Mouse (Mus musculus): ENCODE measurements around the gene Fbxw8. TPM values are rescaled to one million over a fixed set of nuclear protein-coding genes. Genes with fewer than 3 reads are reported as not detected.

The Fbxw8 gene
- total RNA-seq (2021): 10 to 100 TPM; 31.4 to 34.7 TPM

DNA sequence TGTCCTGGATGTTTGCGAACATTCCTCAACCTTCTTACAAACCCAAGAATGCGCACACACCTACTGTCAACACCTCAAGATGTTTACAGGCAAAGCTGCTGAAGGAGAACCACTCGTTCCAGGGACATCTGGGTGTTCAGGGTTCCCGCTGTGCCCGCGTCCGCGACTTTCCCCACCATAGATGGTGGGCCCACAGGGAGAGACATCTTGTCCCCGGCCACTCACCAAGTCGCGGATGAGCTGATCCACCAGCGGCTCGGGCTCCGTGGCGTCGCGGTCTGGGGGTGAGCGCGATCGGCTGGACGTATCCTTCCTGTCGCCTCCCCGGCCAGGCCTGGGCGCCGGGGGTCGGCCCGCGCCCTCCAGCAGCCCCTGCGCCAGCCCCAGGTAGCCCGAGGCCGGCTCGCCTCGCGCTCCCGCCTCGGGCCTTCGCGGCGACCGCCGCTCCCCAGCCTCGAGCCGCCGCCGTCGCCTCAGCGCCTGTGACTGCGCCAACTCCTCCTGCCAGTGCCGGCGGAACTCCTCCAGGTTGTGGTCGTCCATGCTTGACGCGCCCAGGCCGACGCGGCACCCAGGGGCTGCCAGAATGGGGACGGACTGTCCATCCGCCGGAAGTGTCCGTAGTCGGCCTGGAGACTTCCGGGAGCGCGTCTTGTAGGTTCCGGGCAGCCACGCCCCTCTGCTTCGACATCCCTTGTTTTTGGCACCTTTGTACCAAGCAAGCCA, at the start of gene Fbxw8:
Fbxw8 (minus strand) TSS at position 626 of the 726 bp plus-strand sequence.
- DNase-seq (ENCODE audit: low spot score in 2 of 2): peak; percentile 87 to 88
- intact Hi-C loops (cut with DNase I): no loop called here

DNA sequence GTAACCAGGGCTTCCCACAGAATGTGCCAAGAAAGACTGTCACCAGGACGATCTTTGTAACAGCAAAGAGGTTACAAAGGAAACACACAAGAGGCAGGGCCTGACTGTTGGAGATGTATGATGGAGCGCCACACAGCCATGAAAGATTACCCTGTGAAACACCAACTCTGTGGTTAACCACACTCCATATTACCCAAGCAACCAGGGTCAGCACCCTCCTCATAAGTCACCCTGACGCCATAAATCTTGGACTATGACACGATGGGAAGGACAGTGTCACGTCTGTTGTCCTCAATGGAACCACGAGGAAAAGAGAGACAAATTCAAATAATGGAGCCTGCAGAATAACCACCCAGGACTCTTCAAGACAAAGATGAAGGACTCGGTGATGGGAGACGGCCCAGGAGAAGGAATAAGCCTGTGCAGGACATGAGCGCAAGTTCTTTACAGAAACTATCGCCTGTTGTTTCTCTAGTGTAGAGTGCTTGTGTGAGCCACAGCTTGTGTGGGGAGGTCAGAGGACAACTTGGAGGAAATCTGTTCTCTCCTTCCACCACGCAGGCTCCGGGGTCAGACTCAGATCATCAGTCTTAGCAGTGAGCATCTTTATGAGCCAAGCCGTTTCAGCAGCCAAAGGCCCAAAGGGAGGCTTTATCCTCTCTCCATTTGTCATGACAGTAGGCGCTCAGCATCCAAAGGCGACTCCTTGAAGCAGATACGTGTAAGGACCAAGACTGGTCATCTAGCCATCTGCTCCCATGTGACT, 49.6 kb upstream of the Fbxw8 start:
- no peak for DNase-seq (ENCODE audit: low spot score in 2 of 2)
- intact Hi-C loops (cut with DNase I): no loop called here

DNA sequence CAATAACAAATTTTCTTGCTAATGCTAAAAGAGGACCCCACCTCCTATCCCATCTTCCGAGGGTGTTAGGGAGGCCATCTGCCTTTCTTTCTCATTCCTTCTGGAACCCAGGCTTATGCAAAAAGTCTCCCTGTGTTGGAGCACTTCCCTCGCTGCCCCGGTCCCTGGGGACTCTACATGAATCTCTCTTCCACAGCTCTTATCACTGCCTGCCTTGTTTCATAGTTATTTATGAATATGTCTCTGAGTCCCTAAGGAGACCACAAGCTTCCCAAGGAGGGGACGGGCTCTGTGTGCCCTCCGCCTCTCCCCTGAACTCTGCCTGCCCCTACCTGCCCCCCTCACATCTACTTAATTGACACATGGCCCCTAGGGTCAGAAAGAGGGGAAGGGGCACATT, 44.4 kb upstream of the Fbxw8 start:
- intact Hi-C loops (cut with DNase I): no loop called here
- no peak for DNase-seq (ENCODE audit: low spot score in 2 of 2)

DNA sequence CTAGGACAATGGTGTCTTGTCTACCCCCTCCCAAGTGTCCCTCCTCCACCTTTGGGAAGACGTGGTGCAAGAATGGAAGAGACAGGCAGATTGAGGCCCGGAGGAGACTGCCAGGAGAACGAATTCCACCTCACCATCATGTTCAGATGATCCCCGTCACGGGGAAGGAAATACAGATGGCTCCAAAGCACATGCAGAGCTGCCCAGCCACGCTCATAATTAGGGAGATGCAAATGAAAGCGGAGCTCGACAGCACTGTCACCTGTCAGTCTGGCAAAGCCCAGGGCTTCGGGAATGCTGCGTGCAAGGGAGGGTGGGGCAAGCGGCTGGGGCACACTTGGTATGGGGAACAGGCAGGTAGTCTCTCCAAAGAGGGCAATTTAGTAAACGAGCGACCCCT, 42.2 kb upstream of the Fbxw8 start:
- intact Hi-C loops (cut with DNase I): no loop called here
- no peak for DNase-seq (ENCODE audit: low spot score in 2 of 2)

DNA sequence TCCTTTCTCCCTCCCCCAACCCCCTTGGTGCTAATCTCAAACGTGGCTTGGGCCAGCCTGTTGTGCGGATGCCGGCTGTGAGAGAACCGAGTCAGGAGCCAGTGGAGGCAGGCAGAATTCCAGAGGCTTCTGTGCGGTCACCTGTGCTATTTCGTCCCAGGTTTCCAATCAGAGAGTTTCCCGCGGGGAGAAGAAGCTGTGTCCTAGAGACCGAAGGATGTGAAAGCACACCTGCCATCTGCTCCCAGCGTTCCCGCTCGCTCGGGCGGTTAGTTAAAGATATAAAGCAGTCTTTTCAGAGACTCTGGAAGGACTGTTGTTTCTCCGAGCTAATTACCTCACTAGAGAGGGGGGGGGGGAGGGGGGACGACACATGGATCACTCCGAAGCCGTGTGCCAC, 37.0 kb upstream of the Fbxw8 start:
- DNase-seq (ENCODE audit: low spot score in 2 of 2): no peak
- intact Hi-C loops (cut with DNase I): no loop called here

DNA sequence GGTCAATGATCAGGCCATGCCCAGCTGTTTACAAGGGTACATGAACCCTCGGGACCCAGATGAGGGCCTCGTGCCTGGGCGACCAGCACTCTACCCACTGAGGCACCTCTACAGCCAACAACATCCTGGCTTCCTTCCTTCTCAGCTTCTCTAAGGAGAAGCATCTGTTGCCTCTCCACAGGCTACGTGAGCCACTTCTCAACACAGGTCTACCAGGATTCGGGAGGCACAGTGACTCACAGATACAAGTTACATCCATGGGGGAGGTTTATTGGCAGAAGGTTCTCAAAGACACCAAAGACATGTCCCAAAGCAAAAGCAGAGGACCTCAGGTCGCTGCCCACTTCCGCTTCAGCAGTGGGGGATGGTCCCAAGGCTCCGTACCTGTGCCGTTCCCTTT, 35.2 kb upstream of the Fbxw8 start:
- intact Hi-C loops (cut with DNase I): no loop called here
- DNase-seq (ENCODE audit: low spot score in 2 of 2): no peak

DNA sequence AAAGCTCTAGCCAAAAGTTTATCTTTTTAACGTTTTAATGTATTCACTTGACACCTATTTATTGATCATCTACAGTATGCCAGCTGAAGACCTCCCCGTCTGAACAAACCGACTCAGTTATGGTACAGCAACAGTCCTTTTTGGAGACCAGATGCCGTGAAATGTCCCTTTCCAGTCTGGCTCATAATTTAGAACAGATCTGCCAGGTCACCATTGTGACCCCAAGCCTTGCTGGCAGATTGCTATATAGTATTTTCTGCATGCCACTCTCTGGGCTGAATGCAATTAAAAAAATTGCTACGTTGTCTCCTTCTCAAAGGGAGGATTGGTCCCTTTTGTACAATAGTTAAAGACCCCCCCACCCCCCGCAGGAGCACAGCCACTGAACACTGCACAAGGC, 33.1 kb upstream of the Fbxw8 start:
- no peak for DNase-seq (ENCODE audit: low spot score in 2 of 2)
- intact Hi-C loops (cut with DNase I): no loop called here

DNA sequence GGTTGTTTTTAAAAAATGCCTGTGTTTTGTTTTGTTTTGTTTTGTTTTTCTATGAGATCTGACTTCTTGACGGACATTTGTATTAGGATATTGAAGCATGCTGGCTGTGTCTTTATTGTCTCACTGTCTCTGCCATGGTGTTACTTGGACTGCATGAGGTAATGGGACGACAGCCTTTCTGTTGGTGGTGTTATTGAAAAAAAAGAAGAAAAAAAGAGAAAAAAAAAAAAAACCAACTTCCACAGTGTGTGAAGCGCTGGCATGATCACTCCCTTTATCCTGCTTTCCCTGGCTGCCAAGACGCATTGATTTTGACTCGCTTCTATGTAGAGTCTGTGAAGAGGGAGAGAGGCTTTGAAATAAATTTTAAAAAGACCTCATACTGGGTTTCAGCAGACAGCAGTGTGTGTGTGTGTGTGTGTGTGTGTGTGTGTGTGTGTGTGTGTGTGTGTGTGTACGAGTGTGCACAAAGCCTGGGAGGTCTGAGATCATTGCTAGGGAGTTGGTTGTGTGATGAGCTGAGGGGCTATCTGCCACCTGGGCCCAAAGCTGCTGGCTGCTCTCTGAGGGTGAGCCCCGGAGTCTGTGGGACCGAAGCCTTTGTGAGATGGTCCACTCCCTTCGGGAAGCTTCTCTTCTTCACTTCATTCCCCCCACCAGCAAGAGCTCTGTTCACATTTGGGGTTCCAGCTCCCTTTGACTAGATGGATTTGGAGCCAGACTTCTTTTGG, 31.8 kb upstream of the Fbxw8 start:
- no peak for DNase-seq (ENCODE audit: low spot score in 2 of 2)
- intact Hi-C loops (cut with DNase I): no loop called here

DNA sequence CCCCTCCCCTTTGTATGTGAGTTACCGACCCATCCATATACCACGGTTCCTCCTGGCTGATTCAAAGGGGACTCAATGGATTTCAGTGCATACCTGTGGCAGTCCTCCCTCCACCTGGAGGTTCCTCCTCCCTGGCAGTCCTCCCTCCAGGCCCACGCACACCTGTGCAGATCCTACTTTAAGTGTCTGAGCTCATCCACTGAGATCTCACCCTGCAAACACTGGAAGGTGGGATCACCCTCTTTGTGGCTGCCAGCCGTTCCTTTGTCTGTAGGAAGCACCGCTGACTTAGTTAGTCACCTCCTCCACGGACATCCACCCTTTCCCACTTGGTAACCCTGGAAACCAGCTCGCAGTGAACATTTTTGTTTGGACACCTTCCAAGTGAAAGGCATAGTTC, 22.4 kb upstream of the Fbxw8 start:
- intact Hi-C loops (cut with DNase I): no loop called here
- DNase-seq (ENCODE audit: low spot score in 2 of 2): peak in 1 of 2 experiments; percentile 39

DNA sequence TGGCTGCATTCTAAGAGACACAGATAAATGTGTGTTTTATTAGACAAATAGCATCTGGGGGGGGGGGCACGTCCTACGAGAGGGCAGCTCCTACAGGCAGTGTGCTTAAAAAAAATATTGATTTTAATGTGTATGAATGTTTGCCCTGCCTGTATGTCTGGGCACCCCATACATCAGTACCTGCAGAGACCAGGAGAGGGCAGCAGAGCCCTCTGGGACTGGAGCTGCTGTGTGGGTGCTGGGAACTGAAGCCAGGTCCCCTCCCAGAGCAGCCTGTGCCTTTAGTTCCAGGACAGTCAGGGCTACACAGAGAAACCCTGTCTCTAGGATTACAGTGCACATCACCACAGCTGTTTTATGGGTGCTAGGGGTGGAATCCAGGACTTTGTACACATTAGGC, 19.9 kb upstream of the Fbxw8 start:
- intact Hi-C loops (cut with DNase I): no loop called here
- no peak for DNase-seq (ENCODE audit: low spot score in 2 of 2)

DNA sequence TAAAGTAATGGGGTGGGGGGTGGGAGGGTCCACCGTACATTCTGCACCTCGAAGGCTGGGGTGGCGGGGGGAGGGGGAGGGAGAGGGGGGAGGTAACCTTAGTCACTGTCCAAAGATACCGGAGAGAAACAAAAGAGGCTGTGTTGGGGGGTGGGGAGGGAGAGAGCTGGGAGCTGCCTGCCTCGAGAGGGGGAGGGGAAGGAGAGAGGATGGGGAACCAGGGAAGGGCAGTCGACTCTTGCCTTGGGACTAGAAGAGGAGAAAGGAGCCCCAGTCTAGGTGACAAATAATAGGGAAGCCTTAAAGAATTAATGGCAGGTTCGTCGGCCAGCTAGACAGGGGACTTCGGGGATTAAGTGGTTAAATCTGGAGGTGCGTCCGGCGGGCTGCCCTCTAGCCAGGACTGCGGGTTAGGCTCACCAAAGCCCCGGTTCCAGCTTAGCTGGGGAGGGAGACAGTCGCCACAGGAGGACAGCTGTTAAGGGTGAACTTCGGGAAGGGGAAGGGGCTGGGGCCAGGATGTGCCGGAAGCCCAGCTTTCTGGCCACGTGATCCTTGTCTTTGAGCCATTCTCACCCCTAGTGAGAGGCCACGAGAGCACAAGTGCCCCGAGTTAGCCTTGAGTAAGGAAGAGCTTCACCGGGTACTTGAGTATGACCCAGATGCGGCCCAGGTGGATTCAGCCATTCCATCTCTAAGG, 19.2 kb upstream of the Fbxw8 start:
- intact Hi-C loops (cut with DNase I): loop anchor here (5.0 kb wide), 3 partner anchors 38 to 97 kb away; no protein-coding TSS in a partner anchor
- DNase-seq (ENCODE audit: low spot score in 2 of 2): no peak

DNA sequence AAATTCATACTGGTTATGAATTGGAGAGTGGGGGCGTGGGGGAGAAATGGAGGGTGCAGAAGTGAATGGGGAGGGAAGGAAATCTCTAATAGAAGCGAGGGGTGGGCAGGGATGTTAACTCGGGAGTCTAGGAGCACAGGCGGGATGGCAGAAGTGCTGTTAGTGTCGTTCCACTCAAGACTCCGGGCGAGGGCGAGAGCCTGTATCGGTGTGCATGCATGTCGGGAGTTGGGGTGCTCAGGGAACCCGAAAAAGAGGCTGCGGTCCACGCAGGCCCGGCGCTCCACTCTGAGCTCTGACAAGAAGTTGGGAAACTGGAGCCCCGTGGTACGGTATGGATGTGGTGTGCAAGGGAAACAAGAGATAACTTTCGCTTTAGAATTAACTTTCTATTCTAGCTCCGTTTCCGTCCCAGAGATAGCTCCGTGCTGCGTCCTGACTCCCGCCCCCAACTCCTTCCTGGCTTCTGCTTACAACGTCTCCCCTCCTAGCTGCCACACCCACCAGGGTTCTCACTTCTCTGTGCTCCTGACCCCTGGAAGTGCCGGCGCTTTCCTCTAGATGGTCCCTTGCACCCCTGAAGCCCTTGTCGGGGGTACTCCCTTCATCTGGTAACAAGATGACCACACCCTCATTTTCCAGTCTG, 16.9 kb upstream of the Fbxw8 start:
- DNase-seq (ENCODE audit: low spot score in 2 of 2): peak in 1 of 2 experiments; percentile 37
- intact Hi-C loops (cut with DNase I): loop anchor here (5.0 kb wide), 3 partner anchors 40 to 95 kb away; no protein-coding TSS in a partner anchor

DNA sequence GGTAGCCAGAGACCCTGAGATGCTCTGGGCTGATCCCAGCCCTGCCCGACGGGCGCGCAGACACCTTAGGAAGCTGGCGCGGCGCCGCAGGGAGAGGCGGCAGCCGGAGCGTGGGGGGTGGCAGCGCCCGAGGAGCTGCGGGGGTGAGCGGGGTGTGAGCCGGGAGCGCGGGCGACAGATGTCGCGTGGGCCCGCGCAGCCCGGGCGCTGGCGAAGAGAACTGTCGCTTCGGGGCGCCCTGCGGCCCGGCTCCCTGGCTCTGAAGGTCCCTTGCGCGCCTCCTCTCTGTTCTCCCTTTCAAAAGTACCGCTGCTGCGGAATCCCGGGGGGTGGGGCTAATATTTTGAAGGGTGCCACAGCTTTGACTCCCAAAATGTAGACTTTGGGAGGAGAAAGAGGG, 16.4 kb upstream of the Fbxw8 start:
- peak in 1 of 2 experiments; percentile 82 for DNase-seq (ENCODE audit: low spot score in 2 of 2)
- intact Hi-C loops (cut with DNase I): loop anchor here (2.0 to 5.0 kb wide), 4 partner anchors 41 to 94 kb away; partner anchors contain the start of genes 2410131K14Rik and Rnft2

DNA sequence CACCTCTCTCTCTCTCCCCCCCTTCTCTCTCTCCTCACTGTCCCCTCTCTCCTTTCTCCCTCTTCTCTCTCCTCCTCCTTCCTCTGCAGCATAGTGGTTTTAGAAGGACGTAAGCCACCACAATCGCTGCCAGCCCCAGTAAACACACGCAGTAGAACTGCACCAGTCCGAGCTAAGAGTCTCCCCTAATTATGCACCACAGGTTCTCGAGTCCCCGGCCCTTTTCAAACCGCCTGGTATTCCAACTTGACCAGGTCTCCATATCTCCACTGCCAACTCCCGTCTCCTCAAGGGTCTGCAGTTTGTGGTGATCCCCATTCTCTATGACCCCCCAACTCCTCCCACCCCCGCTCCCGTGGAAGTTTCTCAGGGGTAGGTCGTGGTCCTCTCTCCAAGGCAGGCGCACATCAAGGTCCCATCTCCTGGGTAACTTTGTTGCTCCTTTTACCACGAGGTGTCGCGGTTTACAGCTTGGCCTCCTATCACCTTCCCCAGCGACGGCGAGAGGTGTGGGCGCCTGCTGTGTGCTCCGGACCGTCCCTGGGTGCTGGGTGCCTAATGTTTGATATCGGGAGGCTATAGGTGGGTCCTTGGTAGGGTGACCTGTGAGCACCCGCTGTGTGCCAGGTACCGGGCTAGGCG, 15.7 kb upstream of the Fbxw8 start:
- DNase-seq (ENCODE audit: low spot score in 2 of 2): peak in 1 of 2 experiments; percentile 44
- intact Hi-C loops (cut with DNase I): loop anchor here (2.0 to 5.0 kb wide), 4 partner anchors 41 to 94 kb away; partner anchors contain the start of genes 2410131K14Rik and Rnft2

DNA sequence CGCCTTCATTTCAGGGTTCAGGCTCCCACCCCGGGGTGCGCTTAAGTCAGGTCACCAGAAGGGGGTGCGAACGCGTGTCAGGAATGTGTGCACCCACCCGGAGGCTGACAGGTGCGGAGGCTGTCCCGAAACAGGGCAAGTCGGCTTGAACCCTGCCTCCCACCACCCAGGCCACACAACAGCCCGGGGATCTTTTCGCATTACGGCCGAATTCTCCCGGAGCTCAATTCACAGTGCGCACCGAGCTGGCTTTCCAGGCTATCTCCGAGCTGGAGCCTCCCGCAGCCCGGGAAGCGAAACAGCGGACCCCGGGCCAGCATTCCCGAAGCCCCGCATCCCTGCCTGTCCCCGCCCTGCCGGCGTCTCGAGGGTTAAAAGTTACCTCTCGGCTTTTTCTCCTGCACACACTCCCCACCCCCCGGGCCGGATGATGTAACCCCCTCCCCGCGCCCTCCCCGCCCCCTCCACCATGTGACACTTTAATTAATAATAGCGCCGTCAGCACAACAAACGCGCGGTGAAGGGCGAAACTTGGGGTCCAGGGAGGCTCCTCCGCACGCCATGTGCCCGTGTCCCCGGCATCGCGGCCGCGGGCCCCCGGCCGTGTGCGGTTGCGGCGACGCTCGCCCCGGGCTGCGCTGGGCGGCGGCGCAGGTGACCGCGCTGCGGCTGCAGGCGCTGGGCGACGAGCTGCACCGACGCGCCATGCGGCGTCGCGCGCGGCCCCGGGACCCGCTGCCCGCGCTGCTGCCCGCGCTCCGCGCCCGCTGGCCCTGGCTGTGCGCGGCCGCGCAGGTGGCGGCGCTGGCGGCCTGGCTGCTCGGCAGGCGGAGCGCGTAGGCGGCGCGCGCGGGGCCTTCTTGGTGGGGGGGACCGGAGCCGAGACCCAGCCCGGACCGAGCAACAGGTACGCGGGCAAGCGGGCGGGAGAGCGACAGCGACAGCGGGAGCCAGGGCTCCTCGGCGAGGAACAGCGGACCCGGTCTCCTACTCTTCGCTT, 14.3 kb upstream of the Fbxw8 start:
- intact Hi-C loops (cut with DNase I): loop anchor here (2.0 to 5.0 kb wide), 4 partner anchors 43 to 92 kb away; partner anchors contain the start of genes 2410131K14Rik and Rnft2
- peak in 1 of 2 experiments; percentile 45 for DNase-seq (ENCODE audit: low spot score in 2 of 2)

DNA sequence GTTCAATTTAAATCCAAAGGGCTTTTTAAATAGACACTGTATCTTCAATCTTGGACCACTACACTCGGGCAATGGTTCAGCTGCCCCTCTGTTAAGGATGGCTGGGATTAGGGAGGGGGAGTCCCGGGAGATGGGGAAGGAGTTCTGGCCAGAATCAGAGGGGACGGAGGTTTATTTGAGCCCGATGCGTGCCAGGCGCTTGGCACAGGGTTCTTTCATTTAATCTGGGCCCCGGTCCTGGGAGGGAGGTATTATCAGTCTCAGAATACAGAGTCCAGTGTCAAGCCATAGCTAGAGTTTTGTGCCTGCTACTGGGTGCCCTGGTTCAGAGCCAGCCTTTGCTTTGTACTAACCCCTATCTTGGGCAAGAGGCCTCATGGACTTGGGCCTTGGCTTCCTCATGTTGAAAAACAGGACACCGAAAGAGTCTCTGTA, 12.3 kb upstream of the Fbxw8 start:
- no peak for DNase-seq (ENCODE audit: low spot score in 2 of 2)
- intact Hi-C loops (cut with DNase I): no loop called here

DNA sequence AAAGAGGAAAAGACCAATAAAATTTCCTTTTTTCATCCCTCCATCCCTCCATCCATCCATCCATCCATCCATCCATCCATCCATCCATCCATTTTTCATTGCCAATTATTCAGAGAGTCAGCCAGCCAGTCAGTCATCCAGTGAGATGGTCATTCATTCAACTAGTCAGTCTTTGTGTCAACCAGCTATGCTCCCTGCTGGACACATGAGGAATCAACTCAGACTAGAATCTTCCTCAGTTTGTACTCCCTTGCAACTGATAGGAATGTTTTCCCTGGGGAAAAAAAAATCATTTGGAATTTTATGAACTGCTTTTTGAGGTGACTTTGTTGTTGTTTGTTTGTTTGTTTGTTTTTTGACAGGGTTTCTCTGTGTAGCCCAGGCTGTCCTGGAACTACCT, 10.2 kb upstream of the Fbxw8 start:
- DNase-seq (ENCODE audit: low spot score in 2 of 2): no peak
- intact Hi-C loops (cut with DNase I): no loop called here

Data from left cerebral cortex, postnatal 36 days (tissue).